Mouse (Mus musculus) natural killer cell, adult 2 months (primary cell): ENCODE results near the gene Ppm1m.
A peak's percentile ranks its signal among the peaks of the same experiment; 100 is the strongest.

Experiments used
- DNase-seq, 2 experiments: peaks; one replicate each; pipeline ENCODE4 v3.0.0; 2022; ENCODE audit warnings: low spot score in 2 of 2

The Ppm1m gene

DNA sequence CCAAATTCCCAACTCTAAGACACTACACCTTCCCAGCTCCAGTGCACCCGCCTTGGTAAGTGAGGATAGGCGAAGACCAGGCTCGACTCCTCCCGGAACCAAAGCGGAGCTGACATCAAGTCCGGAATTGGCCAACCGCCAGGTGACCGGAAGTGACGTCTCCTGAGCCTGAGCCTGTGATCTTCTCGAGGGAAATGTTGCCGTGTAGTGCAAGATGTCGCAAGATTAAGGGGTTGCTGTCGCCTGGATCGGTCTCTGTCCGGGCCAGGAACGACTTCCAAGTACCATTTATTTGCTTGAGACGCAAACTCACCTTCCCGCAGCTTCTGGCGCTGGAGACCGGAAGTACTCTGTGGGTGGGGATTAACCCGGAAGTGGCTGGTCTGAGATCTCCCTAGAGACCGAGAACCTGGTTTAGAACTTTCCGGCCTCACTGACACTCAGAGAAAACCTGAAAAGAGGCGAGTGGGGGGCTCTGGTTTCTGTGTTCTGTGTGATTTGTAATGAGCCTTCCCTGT is 39.7 kb downstream of the Ppm1m start:
- peak; percentile 87 to 91 for DNase-seq

DNA sequence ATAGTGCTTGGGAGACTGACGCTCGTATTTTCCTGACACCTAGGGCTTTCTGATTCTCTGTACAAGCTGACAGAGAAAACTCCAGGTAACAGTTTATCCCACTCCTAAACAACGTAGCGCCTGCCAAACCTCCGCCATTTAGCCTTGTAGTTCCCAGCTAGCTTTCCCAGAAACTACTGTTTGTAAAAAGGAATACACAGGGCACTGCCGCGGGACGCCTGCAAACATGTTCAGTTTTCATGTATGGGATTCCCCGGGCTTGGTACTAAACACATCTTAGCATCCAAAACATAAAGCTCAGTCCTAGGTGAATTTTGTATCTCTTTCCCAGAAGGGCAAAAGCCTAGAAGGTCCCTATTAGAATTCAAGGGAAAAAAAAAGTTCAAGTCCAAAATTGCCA is 40.3 kb downstream of the Ppm1m start:
- DNase-seq = no peak

DNA sequence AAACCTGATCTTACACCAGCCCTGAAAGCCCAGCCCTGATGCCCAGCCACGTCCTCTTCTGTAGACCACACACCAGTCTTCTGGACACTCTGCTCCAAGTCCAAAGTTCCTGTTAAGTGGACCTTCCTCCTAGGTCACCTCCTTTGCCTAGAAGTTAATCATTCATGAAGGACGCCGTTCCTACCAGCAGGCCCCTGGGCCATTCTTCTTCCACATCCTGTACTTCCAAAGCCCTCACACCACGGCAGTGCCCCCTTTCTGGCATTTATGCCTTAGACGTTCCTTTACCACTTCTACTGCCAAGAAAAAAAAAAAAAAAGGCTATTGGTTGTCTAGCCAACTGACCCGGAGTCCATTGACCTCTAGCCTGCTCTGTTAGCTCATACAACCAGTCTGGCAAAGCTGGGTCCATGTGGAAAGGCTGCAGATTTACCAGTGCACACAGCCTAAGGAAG is 41.5 kb downstream of the Ppm1m start, which contains the start of gene Glyctk:
TSS of gene Glyctk (minus strand) at position 102 of the 455 bp plus-strand sequence.
- DNase-seq = no peak

DNA sequence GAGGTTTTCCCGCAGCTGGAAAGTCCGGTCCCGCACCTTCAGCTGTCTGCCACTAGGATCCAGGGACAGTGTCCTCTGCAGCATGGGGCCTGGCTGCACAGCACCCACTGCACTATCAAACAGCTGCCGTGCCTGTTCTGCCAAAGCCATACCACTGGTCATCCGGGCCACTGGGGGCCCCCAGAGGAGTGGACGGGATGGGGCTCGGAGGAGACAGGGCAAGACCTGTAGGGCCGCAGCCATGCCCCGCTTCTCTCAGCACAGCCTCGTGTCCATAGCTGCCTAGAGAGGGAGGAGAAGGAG is 42.0 kb downstream of the Ppm1m start:
- no peak for DNase-seq

DNA sequence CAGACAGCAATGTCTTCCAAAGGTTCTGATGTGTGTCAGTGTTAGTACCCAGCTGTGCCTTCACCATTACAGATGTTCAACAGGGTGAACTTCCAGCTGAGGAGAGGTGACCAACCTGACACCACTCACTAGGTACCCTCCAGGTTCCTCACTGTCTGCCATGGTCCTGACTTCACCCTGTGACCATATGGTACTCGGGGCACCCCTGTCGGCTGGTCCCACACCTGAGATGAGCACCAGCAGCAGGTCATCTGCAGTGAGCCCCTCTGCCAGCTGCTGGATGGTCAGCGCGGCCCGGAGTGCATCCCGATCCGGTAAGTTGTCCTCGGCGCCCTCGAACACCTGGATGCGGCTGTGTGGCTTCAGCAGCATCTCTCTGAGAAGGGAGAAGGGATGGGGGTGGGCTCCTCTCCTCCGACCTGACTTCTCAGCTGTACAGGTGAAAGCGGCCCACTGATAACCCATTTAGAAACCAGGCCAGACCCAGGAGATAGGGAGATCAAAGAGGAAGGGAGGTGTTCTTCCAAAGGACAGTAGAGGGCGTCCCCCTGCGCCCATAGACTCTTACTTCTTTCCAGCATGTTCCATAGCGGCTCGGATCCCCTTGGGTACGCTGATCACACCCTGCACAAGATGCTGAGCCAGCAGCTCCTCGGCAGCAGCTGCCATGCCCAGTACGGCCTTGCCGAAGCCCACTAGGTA is 42.5 kb downstream of the Ppm1m start:
- no peak for DNase-seq

DNA sequence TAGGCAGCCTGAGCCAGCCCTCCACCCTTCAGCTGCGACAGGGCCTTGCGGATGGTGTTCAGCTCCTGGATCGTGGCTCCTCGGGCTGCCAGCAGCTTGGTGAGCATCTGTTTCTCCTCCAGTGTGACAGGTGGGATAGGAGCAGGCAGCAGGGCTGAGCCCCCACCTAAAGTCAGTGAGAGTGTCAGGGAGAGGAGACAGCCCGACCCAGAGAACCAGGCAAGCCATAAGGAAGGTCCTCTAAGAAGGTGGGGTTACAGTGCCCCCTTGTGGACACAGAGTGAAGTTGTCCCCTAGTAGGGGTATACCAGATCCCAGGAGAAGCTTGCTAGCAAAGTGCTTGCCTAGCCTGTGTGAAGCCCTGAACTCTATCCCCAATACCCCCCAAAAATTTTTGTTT is 43.1 kb downstream of the Ppm1m start:
- peak; percentile 49 to 68 for DNase-seq

DNA sequence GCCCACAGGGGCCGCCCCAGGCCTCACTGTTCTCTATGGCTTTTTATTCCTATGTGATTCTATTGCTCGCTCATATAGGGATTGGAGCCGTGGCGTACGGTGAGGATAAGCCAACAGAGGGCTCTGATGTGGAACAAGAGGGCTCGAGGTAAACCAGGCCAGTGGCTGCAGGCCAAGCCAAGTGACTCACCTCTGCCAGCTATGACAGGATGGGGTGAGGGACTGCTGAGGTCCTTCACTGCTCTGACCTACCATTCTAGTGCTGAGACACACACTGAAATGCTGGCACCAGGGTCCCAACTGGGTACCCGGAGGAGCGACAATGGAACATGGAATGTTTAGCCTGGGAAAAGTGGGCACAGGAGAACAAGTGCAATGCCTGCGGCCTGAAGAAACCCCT is 45.4 kb downstream of the Ppm1m start:
- no peak for DNase-seq

DNA sequence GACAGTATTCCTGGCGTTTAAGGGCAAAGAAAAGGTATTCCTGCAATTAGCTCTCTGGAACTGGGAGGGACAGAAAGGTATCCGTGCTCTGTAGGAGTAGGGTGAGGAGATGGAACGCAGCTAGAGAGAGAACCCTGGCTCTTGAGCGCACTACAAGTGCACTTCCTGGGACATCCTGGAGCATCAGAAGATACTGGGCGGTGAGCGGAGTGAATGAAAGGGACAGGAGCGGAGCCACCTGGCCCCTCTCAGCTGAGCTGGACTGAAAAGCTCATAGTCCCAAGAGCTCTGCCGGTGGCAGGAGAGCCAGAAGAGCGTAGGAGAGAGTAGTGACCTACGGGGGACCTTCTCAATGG is 50.2 kb downstream of the Ppm1m start:
- DNase-seq = no peak

DNA sequence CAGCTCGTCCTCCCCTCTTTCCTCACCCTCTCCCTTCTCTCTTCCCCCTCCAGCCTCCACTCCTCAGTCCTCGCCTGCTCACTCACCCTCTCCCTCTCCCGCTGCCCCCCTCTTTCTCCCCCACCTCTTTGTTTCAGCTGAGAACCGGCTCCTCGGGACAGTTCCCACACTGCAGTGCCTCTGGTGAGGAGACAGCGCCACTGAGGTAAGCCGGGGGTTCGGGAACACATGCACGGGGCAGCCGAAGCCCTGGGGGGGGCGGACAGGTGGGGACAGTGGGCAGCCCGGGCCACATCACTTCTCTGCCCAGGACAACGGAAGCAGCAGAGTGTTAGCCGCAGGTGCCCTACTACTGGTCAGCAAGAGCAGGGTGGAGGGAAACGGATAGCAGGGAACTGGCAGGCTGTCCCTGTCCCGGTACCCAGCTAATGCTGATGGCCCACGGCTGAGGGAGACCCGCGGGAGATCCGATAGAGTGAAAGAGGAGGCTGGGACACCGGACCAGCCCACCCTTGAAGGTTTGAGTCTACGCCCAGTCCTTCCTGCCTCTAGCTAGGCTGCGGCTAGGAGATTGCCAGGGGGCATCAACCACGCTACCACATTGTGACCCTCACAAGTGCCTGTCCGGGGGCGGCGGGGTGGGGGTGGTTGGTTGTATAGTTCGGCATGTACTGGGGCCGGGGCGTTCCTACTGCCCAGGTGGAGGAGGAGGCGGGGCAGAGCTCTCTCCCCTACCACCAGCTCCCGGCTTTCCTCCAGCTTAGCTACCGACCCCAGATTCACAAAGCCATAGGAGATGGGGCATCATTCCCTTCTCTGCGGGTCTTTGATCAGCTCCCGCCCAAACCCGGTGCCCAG is 50.8 kb downstream of the Ppm1m start:
- peak; percentile 24 to 47 for DNase-seq

DNA sequence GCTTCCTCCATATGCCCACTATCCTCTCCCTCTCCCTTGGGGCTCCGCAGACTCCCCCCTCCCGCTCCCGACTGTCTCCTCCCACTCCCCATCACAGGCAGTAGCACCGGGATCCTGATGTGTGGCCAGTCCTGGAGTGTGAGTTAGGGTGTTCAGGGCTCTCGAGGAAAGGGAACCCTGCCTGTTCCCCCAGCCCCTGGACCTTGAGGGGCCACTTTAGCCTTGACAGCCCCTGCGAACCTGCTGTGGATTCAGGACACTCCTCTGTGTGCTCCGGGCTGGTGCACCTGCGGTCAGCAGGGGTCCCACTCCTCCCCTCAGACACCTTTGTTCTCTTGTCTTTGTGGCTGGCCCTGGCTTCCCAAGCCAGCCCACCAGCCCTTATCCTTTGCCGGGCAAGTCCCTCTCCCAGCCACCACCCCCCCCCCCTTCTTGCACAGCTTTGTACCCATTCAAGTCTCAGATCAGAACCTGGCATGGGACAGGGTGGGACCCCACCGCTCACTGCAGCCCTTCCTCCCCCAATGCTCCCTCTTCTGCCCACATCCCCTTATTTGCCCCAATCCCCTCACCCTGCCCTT is 51.6 kb downstream of the Ppm1m start:
- DNase-seq = no peak

DNA sequence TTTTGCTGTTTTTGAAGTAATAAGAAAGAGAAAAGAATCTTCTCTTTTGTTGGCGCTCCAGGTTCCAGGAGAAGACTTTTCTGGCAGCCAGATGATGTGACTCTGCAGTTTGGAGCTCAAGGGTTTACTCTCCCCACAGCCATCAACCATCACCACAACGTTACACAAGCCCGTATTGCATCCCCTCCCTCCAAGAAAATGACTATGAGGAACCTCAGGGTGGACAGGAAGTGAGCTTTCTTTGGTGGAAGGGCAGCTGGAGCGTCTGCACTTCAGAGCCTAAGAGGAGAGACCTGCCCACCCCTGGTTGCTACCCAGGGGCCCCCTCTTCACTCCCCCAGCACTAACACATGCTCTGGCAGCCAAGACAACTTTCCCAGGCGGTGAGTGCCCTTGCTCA is 52.3 kb downstream of the Ppm1m start:
- no peak for DNase-seq

DNA sequence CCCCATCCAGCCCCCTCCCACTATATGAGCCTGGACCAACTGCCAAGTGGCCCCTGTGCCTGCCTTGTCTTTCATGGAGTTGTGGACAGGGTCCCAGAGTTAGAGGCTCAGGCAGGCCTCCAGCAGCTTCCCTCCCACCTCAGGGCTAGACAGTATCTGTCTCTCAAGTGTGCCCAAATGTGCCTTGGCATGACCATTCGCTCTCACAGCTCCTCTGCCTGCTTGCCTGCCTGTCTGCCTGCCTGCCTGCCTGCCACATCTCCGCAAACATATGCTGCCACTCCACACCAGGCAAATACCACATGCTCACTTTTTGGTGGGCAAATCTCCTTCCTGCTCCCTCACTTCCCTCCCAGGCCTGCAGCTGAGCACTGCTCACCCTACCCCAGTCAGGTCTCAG is 54.0 kb downstream of the Ppm1m start:
- no peak for DNase-seq
